Mouse (Mus musculus) heart, embryonic 10.5 days (tissue): ENCODE measurements around the gene Tk1. TPM values are rescaled to one million over a fixed set of nuclear protein-coding genes. Genes with fewer than 3 reads are reported as not detected.

Experiments
- DNase-seq: peaks from one replicate; pipeline ENCODE4 v3.0.0-alpha.2; 2017; ENCODE audit warnings: low spot score
- H3K27ac ChIP-seq: fragments of 300-500 bp; sonication (generic); 2 replicates; pipeline ENCODE4 v1.5.1; 2016; ENCODE audit warnings: mild to moderate bottlenecking
- H3K27me3 ChIP-seq: fragments of 300-500 bp; sonication (generic); 2 replicates; pipeline ENCODE4 v1.6.1; 2016; ENCODE audit warnings: mild to moderate bottlenecking; ENCODE audit not compliant: poor library complexity, insufficient read depth, severe bottlenecking
- H3K36me3 ChIP-seq: fragments of 300-500 bp; sonication (generic); 2 replicates; pipeline ENCODE4 v1.6.1; 2016; ENCODE audit warnings: mild to moderate bottlenecking, moderate library complexity
- H3K4me1 ChIP-seq: fragments of 300-500 bp; sonication (generic); 2 replicates; pipeline ENCODE4 v1.6.1; 2016; ENCODE audit warnings: mild to moderate bottlenecking
- H3K4me3 ChIP-seq: fragments of 300-500 bp; sonication (generic); 2 replicates; pipeline ENCODE4 v1.5.1; 2016; ENCODE audit warnings: mild to moderate bottlenecking, moderate library complexity
- H3K9me3 ChIP-seq: fragments of 300-500 bp; sonication (generic); 2 replicates; pipeline ENCODE4 v1.6.1; 2016; ENCODE audit warnings: mild to moderate bottlenecking, moderate library complexity
- WGBS: fragments of 180-500 bp; shearing (Covaris S2); methylation state at CpG from one replicate; pipeline ENCODE4 v1.1.7; 2016; 5-methylcytosine and 5-hydroxymethylcytosine counted together
- polyA plus RNA-seq: library from polyadenylated mRNA; unstranded; fragments of >200 nt; fragmentation: Nextera tagmentation; extraction: Ambion mirVana; gene quantifications from 2 replicates; pipeline ENCODE4 v1.2.1, GENCODE M21; 2016

Gene Tk1
- polyA plus RNA-seq, 1 experiment from 2014 or later = 134 TPM

DNA sequence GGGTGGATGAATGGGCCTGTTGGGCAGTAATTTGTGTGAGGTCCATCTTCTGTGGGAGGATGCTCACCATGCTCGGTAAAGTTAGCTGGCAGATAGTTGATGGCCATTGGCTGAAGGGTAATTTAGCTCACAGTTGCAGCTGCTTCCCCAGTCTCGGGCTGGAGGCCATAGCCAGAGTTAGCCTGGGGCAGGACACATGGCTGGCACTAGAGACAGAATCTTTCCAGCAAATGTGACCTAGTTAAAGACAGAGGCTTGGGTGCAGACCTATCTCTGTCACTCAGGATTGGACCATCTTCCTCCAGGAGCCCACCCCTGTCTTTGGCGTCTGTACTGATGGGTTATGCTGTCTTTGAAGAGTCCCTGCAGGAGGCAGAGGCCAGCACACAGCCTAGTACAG is 32.5 kb upstream of the Tk1 start:
- no peak overlapping the region for H3K4me3 ChIP-seq
- no peaks in the 10 kb centered on the region for H3K9me3 ChIP-seq
- H3K36me3 ChIP-seq = peaks cover 46% of the 10 kb centered on the region
- no peak for DNase-seq
- peaks cover 17% of the 10 kb centered on the region for H3K4me1 ChIP-seq
- no peak overlapping the region for H3K27ac ChIP-seq
- WGBS = 60% methylated on average over 3 of the region's 3 CpGs
- peaks cover 54% of the 10 kb centered on the region for H3K27me3 ChIP-seq

GRCm38 (mm10) chr11:117857462-117857861 is 31.6 kb upstream of the Tk1 start:
- Histone ChIP-seq H3K9me3 (no peaks in the 10 kb centered on the region), H3K36me3 (peaks cover 55% of the 10 kb centered on the region), H3K4me1 (peaks cover 17% of the 10 kb centered on the region), H3K27ac (no peak overlapping the region), H3K27me3 (peaks cover 45% of the 10 kb centered on the region), H3K4me3 (no peak overlapping the region)
- WGBS = 96% methylated on average over 10 of the region's 10 CpGs
- no peak for DNase-seq

DNA sequence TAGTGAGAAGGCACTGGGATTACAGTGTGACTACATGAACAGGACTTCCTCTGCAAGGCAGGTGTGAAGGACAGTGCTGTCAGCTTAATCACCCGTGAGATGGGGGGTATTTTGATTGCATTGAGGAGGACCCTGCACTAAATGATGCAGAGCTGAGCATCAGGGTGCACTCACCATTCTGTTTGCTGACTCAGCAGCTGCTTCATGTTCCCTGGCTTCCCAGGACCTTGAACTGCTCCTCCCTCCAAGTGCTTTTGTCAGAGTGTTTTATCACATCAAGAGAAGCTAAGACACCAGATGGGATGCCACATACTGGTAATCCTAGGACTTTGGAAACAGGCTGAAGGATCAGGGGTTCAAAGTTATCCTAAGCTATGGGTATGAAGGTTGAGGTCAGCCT is 30.1 kb upstream of the Tk1 start:
- no peaks in the 10 kb centered on the region for H3K9me3 ChIP-seq
- no peak overlapping the region for H3K4me3 ChIP-seq
- H3K27me3 ChIP-seq = peaks cover 30% of the 10 kb centered on the region
- H3K27ac ChIP-seq = no peak overlapping the region
- 86% methylated on average over 1 of the region's 1 CpGs for WGBS
- H3K4me1 ChIP-seq = peaks cover 13% of the 10 kb centered on the region
- no peak for DNase-seq
- peaks cover 67% of the 10 kb centered on the region for H3K36me3 ChIP-seq

DNA sequence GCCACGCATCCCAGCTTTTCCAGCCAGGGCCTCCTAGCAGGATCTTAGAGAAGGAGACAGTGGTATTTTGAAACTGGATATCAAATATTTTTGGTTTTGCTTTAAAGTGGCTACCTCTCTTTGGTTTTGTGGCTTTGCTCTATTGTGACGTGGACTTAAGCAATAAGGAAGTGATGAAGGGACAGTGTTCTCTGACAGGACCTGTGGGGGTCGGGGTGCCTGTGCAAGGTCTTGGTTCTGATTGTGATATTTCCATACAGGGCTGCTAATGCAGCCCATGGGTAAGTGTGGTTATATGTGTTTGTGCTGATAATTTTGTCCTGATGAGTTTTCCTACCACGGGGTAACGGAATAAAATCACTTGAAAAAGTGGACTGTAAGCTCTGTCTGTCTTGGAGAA is 29.5 kb upstream of the Tk1 start:
- no peak overlapping the region for H3K27ac ChIP-seq
- peaks cover 9% of the 10 kb centered on the region for H3K4me1 ChIP-seq
- H3K9me3 ChIP-seq = no peaks in the 10 kb centered on the region
- H3K36me3 ChIP-seq = peaks cover 69% of the 10 kb centered on the region
- WGBS = 95% methylated on average over 5 of the region's 5 CpGs
- H3K4me3 ChIP-seq = no peak overlapping the region
- H3K27me3 ChIP-seq = peaks cover 24% of the 10 kb centered on the region
- no peak for DNase-seq

- Histone ChIP-seq H3K9me3 (no peaks in the 10 kb centered on the region), H3K4me1 (peaks cover 17% of the 10 kb centered on the region), H3K27ac (no peak overlapping the region), H3K4me3 (no peak overlapping the region), H3K27me3 (peaks cover 13% of the 10 kb centered on the region), H3K36me3 (peaks cover 69% of the 10 kb centered on the region)
- WGBS = 91% methylated on average over 9 of the region's 9 CpGs
- no peak for DNase-seq
Measured at GRCm38 (mm10) chr11:117854241-117854640, 28.3 kb upstream of the Tk1 start.

- Histone ChIP-seq H3K9me3 (no peaks in the 10 kb centered on the region), H3K27ac (no peak overlapping the region), H3K27me3 (no peaks in the 10 kb centered on the region), H3K36me3 (peaks cover 63% of the 10 kb centered on the region), H3K4me3 (no peak overlapping the region), H3K4me1 (peaks cover 24% of the 10 kb centered on the region)
- no peak for DNase-seq
- 89% methylated on average over 3 of the region's 3 CpGs for WGBS
Measured at GRCm38 (mm10) chr11:117852875-117853274, 27.0 kb upstream of the Tk1 start.

DNA sequence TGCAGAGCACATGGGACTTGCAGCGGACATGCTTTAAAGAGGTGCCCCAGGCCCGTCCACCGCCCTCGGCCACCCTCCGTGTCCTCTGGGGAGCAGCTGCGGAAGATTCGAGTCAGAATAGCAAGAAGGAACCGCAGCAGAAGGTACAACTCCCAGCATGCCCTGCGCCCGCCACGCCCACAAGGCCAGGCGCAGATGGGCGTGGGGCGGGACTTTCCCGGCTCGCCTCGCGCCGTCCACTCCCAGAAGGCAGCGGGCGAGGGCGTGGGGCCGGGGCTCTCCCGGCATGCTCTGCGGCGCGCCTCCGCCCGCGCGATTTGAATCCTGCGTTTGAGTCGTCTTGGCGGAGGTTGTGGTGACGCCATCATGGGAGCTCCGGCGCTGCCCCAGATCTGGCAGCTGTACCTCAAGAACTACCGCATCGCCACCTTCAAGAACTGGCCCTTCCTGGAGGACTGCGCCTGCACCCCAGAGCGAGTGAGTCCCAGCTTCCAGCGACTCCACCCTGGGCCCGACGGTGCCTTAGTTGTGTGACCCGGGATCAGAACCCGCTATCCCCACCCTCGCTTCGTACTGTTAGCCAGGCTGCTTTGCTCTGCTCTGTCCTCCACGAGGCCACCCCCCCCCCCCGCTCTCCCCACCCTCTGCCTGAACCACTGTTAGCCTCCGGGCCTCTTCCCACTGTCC is 23.2 kb upstream of the Tk1 start, which contains the start of gene Birc5:
TSS of gene Birc5 (plus strand) at position 267 of the 687 bp plus-strand sequence.
- WGBS = under 1% methylated on average over 51 of the region's 51 CpGs

DNA sequence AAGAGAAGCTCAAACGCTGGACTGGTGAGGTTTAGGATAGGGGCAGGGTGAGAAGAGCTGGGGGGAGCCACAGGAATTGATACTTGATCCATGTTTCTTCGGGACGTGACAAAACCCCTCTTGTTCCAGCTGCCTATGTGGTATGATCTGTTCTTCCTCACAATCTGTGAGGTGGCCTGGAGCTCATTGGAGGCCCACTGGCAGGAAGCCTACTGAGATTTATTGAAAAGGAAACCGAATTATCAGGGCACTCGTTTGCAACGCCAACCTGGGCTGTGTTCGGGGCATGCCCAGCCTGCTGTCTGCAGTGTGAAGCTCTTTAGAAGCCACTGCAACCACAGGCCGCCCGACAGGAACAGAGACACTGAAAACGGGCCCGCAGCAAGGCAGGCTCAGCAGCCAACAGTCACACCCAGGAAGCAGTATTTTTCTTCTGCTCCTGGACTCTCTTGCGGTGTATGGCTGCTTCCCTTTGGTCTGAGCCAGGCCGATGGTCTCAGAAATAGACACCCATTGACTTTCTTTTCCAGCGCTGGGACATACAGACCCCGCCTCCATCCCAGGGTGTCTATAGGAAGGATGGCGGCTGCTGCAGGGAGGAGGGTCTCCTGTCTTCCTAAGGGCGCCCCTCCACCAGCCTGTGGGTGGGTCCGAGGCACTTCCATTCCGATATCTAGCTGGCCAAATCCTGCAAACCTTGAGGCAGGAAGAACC is 22.5 kb upstream of the Tk1 start:
- 11% methylated on average over 19 of the region's 19 CpGs for WGBS
- Histone ChIP-seq H3K4me3 (peak overlapping the region; percentile 79), H3K4me1 (peaks cover 31% of the 10 kb centered on the region)

More for the DNA sequence above, 23.2 kb upstream of the Tk1 start, which contains the start of gene Birc5:
- no peaks in the 10 kb centered on the region for H3K27me3 ChIP-seq
- H3K4me1 ChIP-seq = peaks cover 31% of the 10 kb centered on the region
- H3K27ac ChIP-seq = peak within 1 kb of the TSS; percentile 96
- peak; percentile 98 for DNase-seq
- no peaks in the 10 kb centered on the region for H3K9me3 ChIP-seq
- peaks cover 30% of the 10 kb centered on the region for H3K36me3 ChIP-seq
- peak within 1 kb of the TSS; percentile 79 for H3K4me3 ChIP-seq

DNA sequence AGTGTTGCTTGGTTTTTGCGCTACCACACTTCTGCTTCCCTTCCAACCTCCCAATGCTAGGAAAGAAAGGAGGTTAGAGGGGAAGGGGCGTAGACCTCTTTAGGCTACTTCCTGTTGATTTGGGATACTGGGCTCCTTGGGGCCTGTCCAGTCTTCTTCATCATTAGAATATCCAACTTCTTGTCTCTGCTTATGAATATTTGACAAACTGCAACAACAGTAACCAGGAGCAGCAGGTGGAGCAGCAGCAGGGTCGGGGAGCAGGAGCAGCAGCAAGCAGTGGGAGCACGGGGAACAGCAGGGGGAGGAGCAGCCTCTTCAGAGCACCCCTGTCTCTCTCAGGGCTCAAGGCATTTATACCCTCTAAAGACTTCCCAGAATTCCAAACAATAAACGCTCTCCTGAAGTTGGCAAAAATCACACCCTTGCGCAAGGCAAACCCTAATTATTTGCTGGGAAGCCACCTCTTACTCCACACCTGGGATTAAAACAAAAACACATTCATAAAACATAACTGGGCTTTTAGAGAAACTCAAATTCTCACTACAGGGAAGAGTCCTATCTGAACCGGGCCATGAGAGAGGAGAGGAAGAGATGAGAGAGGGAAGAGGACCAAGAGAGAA is 21.8 kb upstream of the Tk1 start:
- WGBS = 86% methylated on average over 7 of the region's 7 CpGs

More for the DNA sequence above, 22.5 kb upstream of the Tk1 start:
- Histone ChIP-seq H3K27ac (peak overlapping the region; percentile 96), H3K36me3 (peaks cover 23% of the 10 kb centered on the region), H3K27me3 (no peaks in the 10 kb centered on the region), H3K9me3 (no peaks in the 10 kb centered on the region)
- DNase-seq = no peak

GRCm38 (mm10) chr11:117846640-117847039 is 20.7 kb upstream of the Tk1 start:
- peaks cover 31% of the 10 kb centered on the region for H3K4me1 ChIP-seq
- H3K9me3 ChIP-seq = no peaks in the 10 kb centered on the region
- no peak overlapping the region for H3K4me3 ChIP-seq
- 62% methylated on average over 5 of the region's 5 CpGs for WGBS
- no peak for DNase-seq
- peaks cover 5% of the 10 kb centered on the region for H3K36me3 ChIP-seq
- H3K27ac ChIP-seq = no peak overlapping the region
- no peaks in the 10 kb centered on the region for H3K27me3 ChIP-seq

More for the DNA sequence above, 21.8 kb upstream of the Tk1 start:
- Histone ChIP-seq H3K27ac (peak overlapping the region; percentile 96), H3K36me3 (peaks cover 16% of the 10 kb centered on the region), H3K9me3 (no peaks in the 10 kb centered on the region), H3K27me3 (no peaks in the 10 kb centered on the region), H3K4me3 (peak overlapping the region; percentile 79), H3K4me1 (peaks cover 31% of the 10 kb centered on the region)
- no peak for DNase-seq

- peaks cover 37% of the 10 kb centered on the region for H3K4me1 ChIP-seq
- no peaks in the 10 kb centered on the region for H3K9me3 ChIP-seq
- H3K4me3 ChIP-seq = no peak overlapping the region
- WGBS = 87% methylated on average over 2 of the region's 2 CpGs
- no peak for DNase-seq
- no peaks in the 10 kb centered on the region for H3K36me3 ChIP-seq
- no peak overlapping the region for H3K27ac ChIP-seq
- H3K27me3 ChIP-seq = no peaks in the 10 kb centered on the region
Measured at GRCm38 (mm10) chr11:117845651-117846050, 19.8 kb upstream of the Tk1 start.

DNA sequence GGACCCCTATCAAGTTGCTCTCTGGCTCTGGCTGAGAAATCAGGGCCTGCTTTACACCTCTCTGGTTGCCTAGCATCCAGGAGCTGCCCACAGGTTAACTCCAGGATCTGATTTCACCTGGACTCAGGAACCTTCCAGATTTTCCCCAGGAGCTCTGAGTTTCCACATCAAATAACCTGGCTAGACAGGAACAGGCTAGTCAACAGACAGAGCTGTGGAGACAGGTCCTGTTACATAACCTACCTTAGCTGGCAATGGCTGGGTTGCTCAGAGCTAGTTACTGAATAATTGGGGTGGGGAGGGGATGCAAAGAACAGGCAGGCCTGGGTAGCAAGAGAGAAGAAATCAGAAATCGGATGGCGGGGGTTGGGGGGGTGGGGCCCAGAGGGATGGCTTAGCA is 19.1 kb upstream of the Tk1 start:
- Histone ChIP-seq H3K4me1 (peaks cover 33% of the 10 kb centered on the region), H3K36me3 (no peaks in the 10 kb centered on the region), H3K27ac (peak overlapping the region; percentile 30; the same call in 1 of the 2 replicates), H3K27me3 (no peaks in the 10 kb centered on the region), H3K4me3 (no peak overlapping the region), H3K9me3 (no peaks in the 10 kb centered on the region)
- DNase-seq = no peak
- 45% methylated on average over 2 of the region's 2 CpGs for WGBS

DNA sequence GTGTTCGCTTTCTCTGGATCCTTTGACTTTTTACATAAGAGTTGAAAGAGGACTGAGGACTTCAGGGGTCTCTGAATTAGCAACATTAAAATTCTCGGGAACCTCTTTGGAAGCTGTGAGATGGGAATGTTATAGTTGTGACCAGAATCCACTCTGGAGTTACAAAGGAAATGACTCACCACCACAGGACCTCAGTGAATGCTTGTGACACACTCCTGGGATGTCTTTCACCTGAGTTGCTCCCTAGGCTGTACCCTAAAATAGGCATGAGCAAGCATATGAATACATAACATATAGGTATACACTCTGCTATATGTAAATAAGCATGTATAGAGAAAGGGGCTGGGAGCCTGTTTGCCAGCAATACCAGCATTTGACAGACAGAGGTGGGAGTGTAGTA is 17.5 kb upstream of the Tk1 start:
- H3K27ac ChIP-seq = no peak overlapping the region
- 74% methylated on average over 2 of the region's 2 CpGs for whole genome bisulfite sequencing
- H3K36me3 ChIP-seq = no peaks in the 10 kb centered on the region
- no peak overlapping the region for H3K4me3 ChIP-seq
- peaks cover 27% of the 10 kb centered on the region for H3K4me1 ChIP-seq
- no peaks in the 10 kb centered on the region for H3K9me3 ChIP-seq
- H3K27me3 ChIP-seq = no peaks in the 10 kb centered on the region
- no peak for DNase-seq
